Mouse (Mus musculus) urinary bladder, postnatal 14 days (tissue): ENCODE results near the gene Traf5.
A peak's percentile ranks its signal among the peaks of the same experiment; 100 is the strongest.

Source experiments
- DNase-seq: peaks from one replicate; pipeline ENCODE4 v3.0.0; 2021; ENCODE audit warnings: low spot score

Gene Traf5

DNA sequence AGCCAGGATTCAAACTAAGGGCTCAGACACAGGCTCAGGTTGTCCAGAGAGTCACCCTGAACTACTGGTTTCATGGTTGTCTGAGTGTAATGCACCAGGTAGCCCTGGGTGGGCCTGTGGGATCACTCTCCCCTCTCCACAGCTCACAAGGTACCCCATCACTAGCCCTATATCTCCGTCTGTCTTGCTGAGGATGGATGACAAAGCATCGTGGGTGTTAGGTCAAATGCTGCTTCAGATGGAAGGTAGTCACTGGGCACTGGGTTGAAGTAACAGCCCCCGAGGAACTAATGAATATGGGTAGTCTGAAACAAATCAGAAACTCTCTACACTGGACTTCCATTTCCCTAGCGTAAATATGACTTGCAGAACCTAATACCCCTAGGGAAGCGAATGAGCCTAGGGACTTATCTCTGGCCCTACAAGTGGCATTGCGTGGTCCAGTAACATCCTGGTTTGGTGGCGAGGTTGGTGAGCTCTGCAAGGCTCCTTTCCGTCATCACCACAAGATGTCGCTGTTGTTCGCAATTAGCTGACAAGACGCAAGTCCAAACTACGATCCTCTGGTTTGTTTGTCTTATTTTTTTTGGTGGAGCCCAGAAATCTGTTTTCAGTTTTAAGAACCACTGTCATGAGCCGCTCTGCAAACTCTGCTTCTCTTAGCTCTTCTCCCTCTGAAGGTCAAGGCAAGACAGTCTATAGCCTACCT, 127.4 kb downstream of the Traf5 start:
- DNase-seq = peak; percentile 83

DNA sequence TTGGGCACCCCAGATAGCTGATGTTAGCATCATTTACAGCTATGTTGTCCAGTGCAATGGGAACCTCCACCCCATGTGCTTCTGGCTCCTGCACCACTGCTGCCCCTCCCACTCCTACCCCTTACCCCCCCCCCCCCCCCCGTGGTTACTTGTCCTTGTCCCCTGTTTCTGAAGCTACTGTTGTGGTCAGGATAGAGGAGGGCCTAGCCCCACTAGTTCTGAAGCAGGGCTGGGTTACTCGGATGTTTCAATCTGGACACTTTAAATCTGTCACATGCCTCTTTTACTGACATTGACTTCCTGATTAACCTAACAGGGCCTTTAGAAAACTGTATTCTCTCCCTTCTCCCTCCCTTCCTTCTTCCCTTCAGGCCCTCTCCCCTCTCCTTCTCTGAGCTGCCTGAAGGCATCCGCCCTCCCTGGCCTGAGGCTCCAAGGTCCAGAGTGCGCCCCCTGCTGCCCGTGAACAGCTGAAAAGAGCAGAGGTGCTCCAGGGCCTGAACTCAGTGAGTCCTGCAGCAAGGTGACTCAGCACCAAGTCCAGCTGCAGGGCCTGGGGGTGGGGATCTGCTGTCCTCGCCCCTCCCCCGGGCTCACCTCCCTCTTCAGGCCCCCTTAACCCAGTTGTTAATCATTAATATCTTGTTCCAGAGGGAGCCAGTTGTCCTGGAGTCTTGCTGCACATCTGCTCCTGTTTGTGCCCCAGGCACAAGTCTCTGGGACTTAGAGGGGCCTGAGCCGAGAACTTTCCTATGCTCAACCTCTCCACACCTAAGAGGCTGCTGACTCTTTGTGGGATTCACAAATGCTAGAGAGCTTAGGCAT, 128.2 kb downstream of the Traf5 start:
- DNase-seq = peak; percentile 91

DNA sequence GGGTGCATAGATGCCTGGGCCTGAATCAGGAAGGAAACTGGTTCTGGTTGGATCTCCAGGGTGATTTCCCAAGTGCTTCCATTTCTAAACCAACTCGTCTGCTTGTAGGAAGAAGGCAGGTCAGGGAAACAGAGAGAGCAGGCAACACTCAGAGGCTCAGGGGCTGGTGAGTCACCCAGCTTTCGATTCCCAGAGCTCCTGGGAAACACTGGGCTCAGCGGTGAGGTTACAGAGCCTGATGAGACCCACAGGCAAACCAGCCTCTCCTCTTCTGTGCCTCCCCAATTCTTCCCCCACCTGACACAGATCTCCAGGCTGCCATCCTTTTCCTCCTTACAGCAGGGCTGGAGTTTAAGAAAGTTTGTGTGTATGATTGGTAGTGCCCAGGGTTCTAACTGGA, 128.9 kb downstream of the Traf5 start:
- DNase-seq = no peak

DNA sequence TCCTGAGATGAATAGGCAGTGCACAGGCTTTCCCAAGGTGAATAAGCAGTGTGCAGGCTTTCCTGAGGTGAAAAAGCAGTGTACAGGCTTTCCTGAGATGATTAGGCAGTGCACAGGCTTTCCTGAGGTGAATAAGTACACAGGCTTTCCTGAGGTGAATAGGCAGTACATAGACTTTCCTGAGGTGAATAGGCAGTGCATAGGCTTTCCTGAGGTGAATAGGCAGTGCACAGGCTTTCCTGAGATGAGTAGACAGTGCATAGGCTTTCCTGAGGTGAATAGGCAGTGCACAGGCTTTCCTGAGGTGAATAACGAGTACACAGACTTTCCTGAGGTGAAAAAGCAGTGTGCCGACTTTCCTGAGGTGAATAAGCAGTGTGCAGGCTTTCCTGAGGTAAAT, 131.4 kb downstream of the Traf5 start:
- no peak for DNase-seq

DNA sequence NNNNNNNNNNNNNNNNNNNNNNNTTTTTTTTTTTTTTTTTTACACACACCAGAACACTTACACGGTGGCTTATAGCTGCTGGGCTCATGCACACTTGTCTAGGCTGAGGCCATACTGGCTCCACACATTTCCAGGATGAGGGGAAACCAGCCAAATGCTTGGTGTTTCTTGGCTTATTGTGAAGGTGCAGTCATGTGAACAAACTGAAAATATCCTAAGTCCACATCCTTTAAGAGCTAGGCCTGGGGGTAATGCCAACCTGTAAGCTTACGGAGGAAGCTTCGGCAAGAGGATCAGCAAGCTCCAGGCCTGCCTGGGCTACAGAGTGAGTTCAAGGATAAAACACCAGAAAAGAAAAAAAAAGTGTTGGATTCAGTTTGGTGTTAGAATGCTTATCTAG, 135.0 kb downstream of the Traf5 start:
- DNase-seq = no peak

DNA sequence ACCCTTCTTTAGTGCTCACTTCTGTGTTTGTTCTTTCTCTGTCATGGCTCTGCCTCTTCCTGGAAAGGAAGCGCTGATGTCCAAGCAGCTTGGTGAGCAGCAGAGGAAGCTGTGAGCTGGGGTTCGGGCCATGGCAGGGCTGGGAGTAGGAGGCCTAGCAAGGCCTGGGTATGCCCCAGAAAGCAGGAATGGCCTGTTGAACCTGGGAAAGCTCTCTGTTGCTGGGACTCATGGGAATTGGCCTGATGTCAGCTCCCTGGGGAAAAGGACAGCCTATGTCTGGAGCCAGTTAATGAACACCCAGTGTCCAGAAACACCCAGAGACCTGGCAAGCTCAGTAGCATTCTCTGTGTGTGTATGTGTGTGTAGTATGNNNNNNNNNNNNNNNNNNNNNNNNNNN, 135.5 kb downstream of the Traf5 start:
- DNase-seq = no peak

DNA sequence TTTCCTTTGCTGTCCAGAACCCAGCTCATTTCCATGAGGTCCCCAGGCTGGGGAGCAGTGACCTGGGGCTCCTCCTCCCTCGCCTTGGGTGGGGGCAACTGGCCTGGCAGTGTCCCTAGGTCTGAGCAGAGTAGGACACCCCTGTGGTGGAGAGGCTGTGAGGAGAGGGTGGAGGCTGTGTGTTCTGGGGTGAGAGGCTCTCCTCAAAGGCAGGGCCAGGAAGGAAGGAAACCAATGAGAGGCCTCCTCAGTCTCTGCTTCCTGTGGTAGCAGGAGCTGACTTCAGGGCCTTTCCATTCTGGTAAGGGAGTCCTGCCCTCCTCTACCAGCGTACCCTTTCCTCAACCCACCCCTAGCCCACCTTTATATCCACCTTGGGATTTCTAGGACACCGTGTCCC, 136.1 kb downstream of the Traf5 start:
- no peak for DNase-seq

DNA sequence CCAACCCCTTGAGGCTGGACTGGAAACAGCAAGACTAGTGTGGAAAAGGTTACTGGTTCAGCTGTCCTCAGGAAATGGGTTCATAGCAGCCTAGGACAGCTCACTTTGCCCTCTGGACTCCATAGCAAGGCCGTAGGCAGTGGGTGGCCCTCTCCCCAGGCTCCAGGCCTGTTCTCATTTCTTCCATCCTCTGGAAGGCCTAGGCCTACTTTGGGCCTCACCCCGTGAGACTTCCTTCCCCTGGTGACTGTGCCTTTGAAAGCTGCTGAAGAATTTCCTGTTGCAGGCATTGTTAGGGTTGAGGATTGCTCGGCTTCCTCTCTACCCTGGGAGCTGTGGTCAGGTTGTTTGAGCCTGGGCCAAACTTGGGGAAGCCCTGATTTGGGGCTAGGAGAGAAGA, 137.3 kb downstream of the Traf5 start:
- DNase-seq = no peak

DNA sequence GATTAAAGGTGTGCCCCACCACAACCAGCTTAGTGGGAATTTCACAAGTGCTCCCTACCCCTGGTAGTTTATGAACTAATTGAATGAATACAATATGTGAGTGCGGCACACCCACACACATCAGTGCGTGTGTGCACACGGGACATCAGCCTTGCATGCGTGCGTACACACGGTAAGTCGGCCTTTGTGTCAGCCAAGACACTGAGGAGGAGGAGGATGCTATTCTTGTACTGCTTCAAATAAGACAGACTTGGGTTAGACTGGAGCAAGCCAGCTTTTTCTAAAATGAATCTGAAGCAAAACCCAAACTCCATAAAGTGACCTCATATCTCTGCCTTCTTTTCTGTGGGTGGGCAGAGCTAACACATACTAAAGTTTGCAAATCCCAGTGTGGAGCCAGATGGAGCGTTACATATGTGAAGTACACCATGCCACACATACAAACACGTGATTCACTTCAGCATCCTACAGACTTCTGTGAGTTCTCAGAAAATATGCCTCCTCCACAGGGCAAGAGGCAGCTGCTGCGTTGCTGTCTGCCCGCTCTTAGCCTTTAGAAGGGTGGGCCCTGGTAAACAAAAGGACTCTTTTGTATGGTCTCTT, 139.5 kb downstream of the Traf5 start:
- DNase-seq = no peak

DNA sequence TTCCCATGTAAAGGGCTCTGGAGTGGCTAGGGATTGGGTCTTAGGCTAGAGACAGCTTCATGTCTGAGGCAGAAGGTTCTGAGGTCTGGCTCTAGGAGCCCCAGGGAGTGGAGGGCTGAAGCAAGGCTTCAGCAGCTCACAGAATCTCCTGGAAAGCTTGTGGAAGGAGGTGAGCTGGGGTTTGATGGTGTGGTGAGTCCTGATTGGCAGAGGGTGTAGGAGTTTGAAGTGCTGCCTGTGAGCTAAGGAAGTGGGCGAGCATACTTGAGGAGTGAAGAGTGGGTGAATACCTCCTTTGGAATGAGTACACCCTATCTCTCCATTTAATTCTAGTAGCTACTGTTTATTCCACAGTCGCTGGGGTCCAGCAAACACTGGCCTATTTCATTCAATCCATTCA, 141.7 kb downstream of the Traf5 start:
- DNase-seq = no peak

DNA sequence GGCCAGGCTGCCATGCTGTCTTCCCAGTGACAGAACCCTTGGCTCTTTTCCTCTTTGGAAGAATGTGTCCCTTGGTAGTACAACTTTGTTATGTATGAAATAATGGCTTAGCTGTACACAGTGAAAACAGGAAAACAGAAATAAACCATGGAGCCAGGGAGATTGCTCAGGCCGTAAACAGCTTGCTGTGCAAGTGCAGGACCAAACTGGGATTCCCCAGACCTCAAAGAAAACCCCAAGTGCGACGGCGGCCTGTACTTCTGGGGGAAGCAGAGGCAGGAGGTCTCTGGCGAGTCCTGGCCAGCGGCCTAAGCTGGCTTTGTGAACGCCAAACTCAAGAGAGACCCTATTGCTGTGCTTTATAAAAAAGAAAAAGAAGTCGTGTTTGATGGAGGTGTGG, 143.8 kb downstream of the Traf5 start:
- DNase-seq = no peak

DNA sequence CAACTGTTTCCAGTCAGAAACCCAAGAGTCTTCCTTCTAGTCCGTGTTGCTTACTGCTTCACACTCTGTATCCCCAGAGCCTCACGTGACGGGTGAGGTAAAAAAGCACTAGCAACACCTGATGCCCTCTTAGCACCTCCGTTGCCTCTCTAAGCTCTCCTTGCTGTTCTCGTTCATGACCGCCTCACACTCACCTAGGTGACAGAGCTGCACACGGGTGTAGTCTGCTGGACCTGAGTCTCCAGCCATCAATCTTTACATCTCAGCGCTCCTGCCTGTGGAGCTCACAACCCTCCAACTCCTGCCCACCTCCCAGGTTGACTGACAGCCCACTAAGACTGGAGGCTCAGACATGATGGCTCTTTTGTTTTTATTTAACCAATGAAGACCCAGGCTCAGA, 144.6 kb downstream of the Traf5 start:
- DNase-seq = no peak
